Mouse (Mus musculus): ENCODE data around the gene Cog4. TPM values are rescaled to one million over a fixed set of nuclear protein-coding genes. Genes with fewer than 3 reads are reported as not detected.
"Not testable (repeated sequence)": the region's sequence is repeated elsewhere in the genome, so short reads cannot be mapped to it uniquely, and the experiment has no call there.

Gene Cog4
- polyA plus RNA-seq, 1 experiment from 2014 or later: 67.1 TPM

DNA sequence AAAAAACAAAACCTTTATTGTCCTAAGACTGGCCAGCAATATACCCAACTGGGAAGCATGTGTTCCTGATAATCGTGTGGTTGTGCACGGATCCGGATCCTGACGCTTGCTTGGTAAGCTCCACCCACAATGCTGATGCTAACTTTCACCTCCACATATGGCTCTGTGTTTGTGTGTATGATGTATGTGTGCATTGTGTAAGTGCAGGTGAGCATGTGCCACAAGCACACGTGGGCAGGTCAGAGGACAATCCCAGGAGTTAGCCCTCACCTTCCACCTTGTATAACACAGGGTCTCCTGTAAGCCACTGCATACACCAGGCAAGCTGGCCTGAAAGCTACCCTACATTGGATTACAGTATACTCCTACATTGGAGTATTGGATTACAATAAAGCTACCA, 3.2 kb upstream of the Cog4 start:
- Histone ChIP-seq H3K9me3 (no peaks in the 10 kb centered on the region), H3K4me3 (no peak overlapping the region), H3K36me3 (peaks cover 60% of the 10 kb centered on the region), H3K4me1 (peaks cover 20% of the 10 kb centered on the region), H3K9ac (replicated peaks) (no peak overlapping the region), H3K4me2 (replicated peaks) (no peak overlapping the region), H3K27me3 (no peaks in the 10 kb centered on the region), H3K27ac (replicated peaks) (no peak overlapping the region)
- 87% methylated on average over 5 of the region's 5 CpGs for WGBS
- ATAC-seq (replicated peaks): no peak

DNA sequence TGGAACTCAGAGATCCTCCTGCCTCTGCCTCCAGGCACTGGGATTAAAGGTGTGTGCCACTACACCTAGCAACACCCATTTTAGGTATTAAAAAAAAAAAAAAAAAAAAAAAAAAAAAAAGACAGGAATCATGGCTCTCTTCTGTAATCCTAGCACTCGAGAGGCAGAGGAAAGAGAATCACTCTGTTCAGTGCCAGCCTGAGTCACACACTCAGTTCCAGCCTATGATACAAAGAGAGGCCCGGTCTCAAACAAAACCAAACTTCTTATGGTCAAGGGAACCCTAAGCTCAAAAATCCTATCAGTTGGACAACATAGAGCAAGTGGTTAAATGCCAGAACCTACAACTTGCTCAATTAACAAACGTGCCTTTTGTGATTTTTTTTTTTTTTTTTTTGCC, 1.5 kb upstream of the Cog4 start:
- Histone ChIP-seq H3K4me3 (peak overlapping the region; percentile 85; the same call in 1 of the 2 replicates), H3K27ac (replicated peaks) (no peak overlapping the region), H3K36me3 (peaks cover 46% of the 10 kb centered on the region), H3K9me3 (no peaks in the 10 kb centered on the region), H3K9ac (replicated peaks) (no peak overlapping the region), H3K4me1 (peaks cover 24% of the 10 kb centered on the region), H3K4me2 (replicated peaks) (peak overlapping the region; percentile 86; the same call in 1 of the 2 replicates), H3K27me3 (no peaks in the 10 kb centered on the region)
- WGBS: 78% methylated on average over 3 of the region's 3 CpGs
- ATAC-seq (replicated peaks): no peak

DNA sequence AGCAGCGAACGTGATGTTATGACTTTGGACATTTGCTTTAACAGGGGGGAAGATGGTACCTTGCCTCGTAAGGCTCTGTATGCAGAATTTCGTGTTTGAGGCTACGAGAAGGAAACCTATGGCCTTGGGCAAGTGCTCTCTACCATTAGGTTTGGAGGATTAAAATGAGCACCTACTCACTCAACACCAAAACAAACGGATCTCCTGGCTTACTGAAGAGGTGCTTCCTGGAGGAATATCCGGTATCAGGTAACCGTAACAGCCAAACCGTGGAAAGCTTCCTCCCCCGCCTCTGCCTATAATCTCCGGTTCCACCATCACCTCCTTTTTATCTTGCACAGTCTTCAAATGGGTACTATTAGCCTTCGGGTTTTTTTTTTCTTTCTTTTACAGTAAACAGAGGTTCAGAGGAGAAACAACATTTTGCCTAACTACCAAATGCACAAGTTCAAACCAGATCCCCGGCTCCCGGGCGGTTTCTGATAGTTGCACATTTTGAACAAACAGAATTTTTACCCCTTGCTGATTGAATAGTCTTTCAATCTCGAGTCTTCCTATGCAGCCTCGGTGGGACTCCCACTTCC, 487 bp upstream of the Cog4 start:
- H3K4me1 ChIP-seq: peaks cover 24% of the 10 kb centered on the region
- H3K27me3 ChIP-seq: no peaks in the 10 kb centered on the region
- no peak for ATAC-seq (replicated peaks)
- H3K9me3 ChIP-seq: no peaks in the 10 kb centered on the region
- WGBS: 11% methylated on average over 17 of the region's 17 CpGs
- peak overlapping the region; percentile 86 for H3K9ac ChIP-seq (replicated peaks)
- peak overlapping the region; percentile 89 for H3K27ac ChIP-seq (replicated peaks)
- peak overlapping the region; percentile 86 for H3K4me2 ChIP-seq (replicated peaks)
- H3K36me3 ChIP-seq: peaks cover 46% of the 10 kb centered on the region
- H3K4me3 ChIP-seq: peak overlapping the region; percentile 85

DNA sequence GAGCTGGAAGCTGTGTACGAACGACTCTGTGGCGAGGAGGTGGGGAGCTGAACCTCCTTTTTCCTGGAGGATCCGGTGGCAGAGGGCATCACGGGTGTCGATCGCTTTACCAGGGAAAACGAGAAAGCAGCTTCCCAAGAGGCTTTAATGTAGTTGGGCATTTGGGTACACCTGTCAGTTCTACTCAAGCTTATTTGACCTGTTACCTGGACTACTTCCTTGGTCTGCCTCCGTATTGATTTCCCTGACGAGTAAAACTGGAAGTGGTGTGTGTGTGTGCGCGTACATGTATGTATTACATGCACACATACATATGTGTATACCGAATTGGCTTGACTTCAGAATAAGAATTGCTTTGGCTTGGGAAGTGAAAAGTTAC, 760 bp downstream of the Cog4 start:
- peaks cover 49% of the 10 kb centered on the region for H3K36me3 ChIP-seq
- peaks cover 24% of the 10 kb centered on the region for H3K4me1 ChIP-seq
- no peaks in the 10 kb centered on the region for H3K9me3 ChIP-seq
- peak overlapping the region; percentile 89 for H3K27ac ChIP-seq (replicated peaks)
- ATAC-seq (replicated peaks): no peak; the same call in 1 of the 2 replicates
- H3K4me3 ChIP-seq: peak overlapping the region; percentile 85
- H3K27me3 ChIP-seq: no peaks in the 10 kb centered on the region
- peak overlapping the region; percentile 85 for H3K9ac ChIP-seq (replicated peaks)
- H3K4me2 ChIP-seq (replicated peaks): peak overlapping the region; percentile 86
- 1% methylated on average over 13 of the region's 13 CpGs for WGBS

DNA sequence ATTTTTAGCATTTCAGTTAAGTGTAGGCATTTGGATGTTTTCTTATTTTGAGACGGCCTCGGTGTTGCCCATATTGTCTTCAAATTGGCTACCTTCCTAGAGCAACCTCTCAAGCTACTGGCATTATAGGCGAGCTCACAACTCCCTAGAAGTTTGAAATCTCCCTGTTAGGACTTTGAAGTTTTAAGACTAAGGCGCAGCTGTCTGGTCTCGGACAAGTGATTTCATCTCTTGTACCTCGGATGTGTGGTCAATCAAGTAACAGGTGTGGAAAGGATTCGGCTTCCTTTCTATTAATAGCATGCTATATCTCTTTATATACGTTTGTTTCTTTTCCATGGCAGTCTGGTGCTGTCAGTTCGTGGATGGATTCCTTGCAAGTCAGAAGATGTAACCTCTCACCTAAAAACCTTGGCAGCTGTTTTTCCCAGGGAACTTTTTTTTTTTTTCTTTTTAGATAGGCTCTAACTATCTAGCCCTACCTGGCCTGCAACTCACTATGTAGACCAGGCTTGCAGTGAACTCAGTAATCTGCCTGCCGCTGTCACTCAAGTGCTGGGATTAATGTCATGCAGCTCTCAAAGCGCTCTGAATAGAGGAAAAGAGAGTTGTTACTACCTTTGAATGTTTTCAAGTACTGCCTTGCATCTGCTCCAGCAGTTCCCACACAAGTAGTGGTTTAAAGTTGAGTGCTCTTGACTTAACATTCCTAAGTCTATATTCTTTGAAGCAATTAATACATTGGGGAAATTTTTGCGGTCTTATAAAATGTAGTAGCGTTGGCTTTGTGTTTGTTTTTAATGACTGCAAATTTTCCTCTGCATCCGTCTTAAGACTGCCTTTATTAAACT, 1.5 kb downstream of the Cog4 start:
- Histone ChIP-seq H3K27ac (replicated peaks) (no peak overlapping the region), H3K4me2 (replicated peaks) (peak overlapping the region; percentile 86), H3K4me1 (peaks cover 24% of the 10 kb centered on the region), H3K9me3 (no peaks in the 10 kb centered on the region), H3K36me3 (peaks cover 49% of the 10 kb centered on the region), H3K27me3 (no peaks in the 10 kb centered on the region), H3K9ac (replicated peaks) (peak overlapping the region; percentile 85), H3K4me3 (peak overlapping the region; percentile 85)
- 61% methylated on average over 14 of the region's 14 CpGs for whole genome bisulfite sequencing
- ATAC-seq (replicated peaks): no peak

DNA sequence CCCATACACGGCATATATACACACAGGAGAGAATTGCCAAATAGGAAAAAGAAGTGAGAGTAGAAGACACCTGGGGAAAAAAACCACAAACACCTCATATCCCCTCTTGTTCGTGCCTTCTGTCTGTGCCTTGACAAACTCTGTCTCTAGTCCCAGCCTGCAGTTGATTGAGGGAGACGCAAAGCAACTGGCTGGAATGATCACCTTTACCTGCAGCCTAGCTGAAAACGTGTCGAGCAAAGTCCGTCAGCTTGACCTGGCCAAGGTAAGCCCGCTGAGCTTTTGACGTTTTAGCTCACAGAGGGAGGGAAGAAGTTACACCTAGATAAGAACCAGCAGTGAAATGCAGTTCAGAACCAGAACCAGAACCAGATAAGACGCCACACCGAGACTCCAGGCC, 4.8 kb downstream of the Cog4 start:
- H3K4me3 ChIP-seq: no peak overlapping the region

DNA sequence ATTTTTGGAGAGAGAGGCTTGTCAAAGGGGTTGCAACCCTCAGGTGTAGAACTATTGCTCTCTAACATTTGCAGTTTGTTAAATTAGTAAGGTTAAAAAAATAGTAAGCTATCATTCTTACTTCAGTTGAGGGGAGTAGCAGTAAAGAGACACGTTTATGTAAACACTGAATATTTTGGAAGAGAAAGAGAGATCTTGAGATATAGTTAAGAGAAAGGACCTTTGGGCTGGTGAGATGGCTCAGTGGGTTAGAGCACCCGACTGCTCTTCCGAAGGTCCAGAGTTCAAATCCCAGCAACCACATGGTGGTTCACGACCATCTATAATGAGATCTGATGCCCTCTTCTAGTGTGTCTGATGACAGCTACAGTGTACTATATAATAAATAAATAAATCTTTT, 9.7 kb downstream of the Cog4 start:
- H3K36me3 ChIP-seq: peaks cover 88% of the 10 kb centered on the region
- H3K4me3 ChIP-seq; H3K27me3 ChIP-seq; H3K27ac ChIP-seq (replicated peaks); H3K9me3 ChIP-seq; H3K4me1 ChIP-seq; H3K9ac ChIP-seq (replicated peaks); H3K4me2 ChIP-seq (replicated peaks); ATAC-seq (replicated peaks): not testable (repeated sequence)
- WGBS: 91% methylated on average over 4 of the region's 4 CpGs

More for the DNA sequence above, 4.8 kb downstream of the Cog4 start:
- no peak overlapping the region for H3K4me2 ChIP-seq (replicated peaks)
- peaks cover 61% of the 10 kb centered on the region for H3K36me3 ChIP-seq
- no peaks in the 10 kb centered on the region for H3K27me3 ChIP-seq
- no peak for ATAC-seq (replicated peaks)
- H3K9me3 ChIP-seq: no peaks in the 10 kb centered on the region
- H3K27ac ChIP-seq (replicated peaks): no peak overlapping the region
- no peak overlapping the region for H3K9ac ChIP-seq (replicated peaks)
- 97% methylated on average over 10 of the region's 10 CpGs for WGBS
- H3K4me1 ChIP-seq: peaks cover 13% of the 10 kb centered on the region

DNA sequence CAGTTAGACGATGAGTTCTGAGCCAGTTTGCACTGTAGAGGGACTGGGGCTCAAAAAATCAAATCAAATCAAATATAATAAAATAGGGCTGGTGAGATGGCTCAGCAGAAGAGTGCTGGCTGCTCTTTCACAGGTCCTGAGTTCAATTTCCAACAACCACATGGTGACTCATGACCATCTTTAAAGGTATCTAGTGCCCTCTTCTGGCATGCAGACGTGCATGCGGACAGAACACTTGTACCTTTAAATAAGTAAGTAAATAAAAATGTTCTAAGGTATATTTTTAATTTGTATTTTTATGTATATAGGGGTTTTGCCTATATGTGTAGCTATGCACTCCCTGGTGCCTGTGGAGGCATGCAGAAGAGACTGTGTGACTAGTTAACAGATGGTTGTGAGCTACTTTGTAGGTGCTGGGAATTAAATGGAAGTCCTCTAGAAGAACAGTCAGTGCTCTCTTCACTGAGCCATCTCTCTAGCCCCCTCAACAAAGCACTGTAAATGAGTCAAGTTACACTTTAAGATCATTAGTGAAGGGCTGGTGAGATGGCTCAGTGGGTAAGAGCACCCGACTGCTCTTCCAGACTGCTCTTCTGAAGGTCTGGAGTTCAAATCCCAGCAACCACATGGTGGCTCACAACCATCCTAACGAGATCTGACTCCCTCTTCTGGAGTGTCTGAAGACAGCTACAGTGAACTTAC, 10.5 kb downstream of the Cog4 start:
- WGBS: 88% methylated on average over 5 of the region's 5 CpGs
- Histone ChIP-seq H3K27ac (replicated peaks) (no peak overlapping the region), H3K36me3 (peaks cover 86% of the 10 kb centered on the region), H3K4me3 (no peak overlapping the region), H3K27me3 (no peaks in the 10 kb centered on the region), H3K4me1 (no peaks in the 10 kb centered on the region), H3K9ac (replicated peaks) (no peak overlapping the region), H3K9me3 (no peaks in the 10 kb centered on the region), H3K4me2 (replicated peaks) (no peak overlapping the region)
- ATAC-seq (replicated peaks): no peak

DNA sequence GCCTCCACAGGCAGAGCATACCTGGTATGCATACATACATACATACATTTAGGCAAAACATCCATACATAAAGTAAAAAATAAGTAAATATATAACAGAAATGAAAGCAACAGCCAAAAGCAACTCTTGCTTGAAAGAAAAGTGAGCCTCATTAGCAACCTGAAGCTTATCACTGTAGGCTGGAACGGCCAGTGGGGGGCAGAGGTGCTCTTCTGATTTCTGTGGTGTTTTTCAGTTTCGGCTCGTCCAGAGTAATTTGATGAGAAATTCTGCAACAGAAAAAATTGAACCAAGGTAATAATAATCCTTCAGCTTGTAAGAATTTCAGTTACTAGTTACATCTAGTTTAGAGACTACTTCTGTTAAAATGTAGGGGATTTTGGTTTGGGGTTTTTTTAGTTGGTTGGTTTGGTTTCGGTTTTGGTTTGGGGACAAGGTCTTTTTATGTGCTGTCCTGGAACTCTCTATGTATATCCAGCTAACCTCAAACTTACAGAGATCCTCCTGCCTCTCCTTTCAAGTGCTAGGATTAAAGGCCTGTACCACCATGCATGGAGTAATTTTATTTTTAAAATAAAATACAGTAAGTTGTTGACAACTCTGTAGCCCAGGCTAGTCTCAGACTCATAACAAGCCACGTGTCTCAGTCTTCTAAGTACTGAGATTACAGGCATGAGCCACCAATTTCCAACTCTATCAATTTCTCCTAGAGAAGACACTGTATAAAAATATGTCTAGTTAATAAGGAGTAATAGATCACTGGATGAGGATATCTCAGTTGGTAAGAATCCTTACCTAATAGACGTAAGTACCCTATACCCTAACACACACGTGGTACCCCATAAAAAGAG, 13.5 kb downstream of the Cog4 start:
- Histone ChIP-seq H3K4me1 (no peaks in the 10 kb centered on the region), H3K27me3 (no peaks in the 10 kb centered on the region), H3K9ac (replicated peaks) (no peak overlapping the region), H3K4me3 (no peak overlapping the region), H3K36me3 (peaks cover 85% of the 10 kb centered on the region), H3K4me2 (replicated peaks) (no peak overlapping the region), H3K9me3 (no peaks in the 10 kb centered on the region), H3K27ac (replicated peaks) (no peak overlapping the region)
- no peak for ATAC-seq (replicated peaks)
- 81% methylated on average over 7 of the region's 7 CpGs for WGBS

DNA sequence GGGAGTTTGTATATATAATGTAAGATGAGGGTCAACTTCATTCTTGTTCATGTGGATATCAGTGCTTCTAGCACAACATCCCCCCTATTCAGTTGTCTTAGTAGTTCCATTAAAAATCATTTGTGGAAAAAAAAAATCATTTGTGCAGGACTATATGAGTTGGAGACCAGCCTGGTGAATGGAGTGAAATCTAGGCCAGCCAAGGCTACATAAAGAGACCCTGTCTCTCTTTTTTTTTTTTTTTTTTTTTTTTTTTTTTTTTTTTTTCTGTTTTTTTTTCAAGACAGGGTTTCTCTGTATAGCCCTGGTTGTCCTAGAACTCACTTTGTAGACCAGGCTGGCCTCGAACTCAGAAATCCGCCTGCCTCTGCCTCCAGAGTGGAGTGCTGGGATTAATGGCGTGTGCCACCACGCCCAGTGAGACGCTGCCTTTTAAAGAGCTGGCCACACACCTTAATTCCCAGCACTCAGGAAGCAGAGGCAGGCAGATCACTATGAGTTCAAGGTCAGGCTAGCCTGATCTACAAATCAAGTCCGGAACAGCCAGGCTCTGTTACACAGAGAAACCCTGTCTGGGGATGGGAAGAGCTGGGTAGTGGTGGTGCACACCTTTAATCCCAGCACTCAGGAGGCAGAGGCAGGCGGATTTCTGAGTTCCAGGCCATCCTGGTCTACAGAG, 15.1 kb downstream of the Cog4 start:
- not testable (repeated sequence) for H3K27me3 ChIP-seq; H3K9ac ChIP-seq (replicated peaks); H3K4me1 ChIP-seq; H3K4me2 ChIP-seq (replicated peaks); H3K27ac ChIP-seq (replicated peaks); H3K9me3 ChIP-seq; ATAC-seq (replicated peaks); H3K4me3 ChIP-seq
- 97% methylated on average over 7 of the region's 7 CpGs for WGBS
- H3K36me3 ChIP-seq: peaks cover 90% of the 10 kb centered on the region

DNA sequence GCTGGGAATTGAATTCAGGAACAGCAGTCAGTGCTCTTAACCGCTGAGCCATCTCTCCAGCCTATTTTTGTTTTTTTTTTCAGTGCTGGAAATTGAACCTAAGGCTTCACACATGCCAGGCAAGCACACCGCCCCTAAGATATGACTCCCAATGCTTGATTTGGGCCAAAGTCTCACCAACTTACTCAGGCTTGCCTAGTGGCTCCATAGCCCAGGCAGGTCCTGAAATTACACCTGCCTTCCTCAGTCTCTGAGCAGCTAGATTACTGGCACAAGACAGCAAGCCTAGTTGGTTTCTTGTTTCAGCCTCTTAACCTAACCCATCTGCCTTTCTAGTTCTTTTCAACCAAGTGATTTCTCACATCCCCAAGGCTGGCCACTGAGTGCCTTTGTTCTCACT, 24.1 kb downstream of the Cog4 start:
- no peak overlapping the region for H3K9ac ChIP-seq (replicated peaks)
- H3K4me3 ChIP-seq: no peak overlapping the region
- no peak overlapping the region for H3K4me2 ChIP-seq (replicated peaks)
- no peaks in the 10 kb centered on the region for H3K4me1 ChIP-seq
- H3K36me3 ChIP-seq: peaks cover 77% of the 10 kb centered on the region
- no peak overlapping the region for H3K27ac ChIP-seq (replicated peaks)
- H3K27me3 ChIP-seq: no peaks in the 10 kb centered on the region
- no peak for ATAC-seq (replicated peaks)
- 95% methylated on average over 2 of the region's 2 CpGs for WGBS
- no peaks in the 10 kb centered on the region for H3K9me3 ChIP-seq
